Mouse (Mus musculus): ENCODE results near the gene Mrpl16.

- TF ChIP-seq GATA1 (IDR thresholded peaks at IDR 0.05; ENCODE audit: borderline replicate concordance, low read length) (no peak), FLI1 (IDR thresholded peaks at IDR 0.05; ENCODE audit: low read length) (no peak)
Observed at GRCm38 (mm10) chr19:11785409-11786154, 15.4 kb downstream of the Mrpl16 start.
